Comparison of ENCODE assay signal across 8 mouse cellular contexts in genomic region chr11:5762633-5762982, GRCm38 (mm10). TPM values are rescaled to one million over a fixed set of nuclear protein-coding genes. Genes with fewer than 3 reads are reported as not detected.
DNase-seq lines count a peak whose midpoint lies in the region; ATAC-seq lines count a peak whose summit lies in the region.

No protein-coding gene starts in this region.

- peaks cover 13% of the 10 kb centered on the region for H3K4me1 ChIP-seq in heart, embryonic 12.5 days (replicated peaks)
- H3K4me1 ChIP-seq in hindbrain, embryonic 10.5 days (replicated peaks): peaks cover 17% of the 10 kb centered on the region
- H3K4me1 ChIP-seq in midbrain, embryonic 10.5 days: peaks cover 16% of the 10 kb centered on the region

- H3K27me3 ChIP-seq in heart, embryonic 12.5 days (replicated peaks): no peaks in the 10 kb centered on the region
- no peaks in the 10 kb centered on the region for H3K27me3 ChIP-seq in hindbrain, embryonic 10.5 days (ENCODE audit: insufficient read depth, poor library complexity, severe bottlenecking)
- H3K27me3 ChIP-seq in midbrain, embryonic 10.5 days (ENCODE audit: low read depth, poor library complexity, severe bottlenecking): no peaks in the 10 kb centered on the region

- H3K36me3 ChIP-seq in heart, embryonic 12.5 days: peaks cover 8% of the 10 kb centered on the region
- H3K36me3 ChIP-seq in hindbrain, embryonic 10.5 days: peaks cover 3% of the 10 kb centered on the region
- peaks cover 8% of the 10 kb centered on the region for H3K36me3 ChIP-seq in midbrain, embryonic 10.5 days

- H3K27ac ChIP-seq in heart, embryonic 12.5 days (ENCODE audit: poor library complexity, severe bottlenecking): peak overlapping the region; percentile 95; the same call in 1 of the 2 replicates
- H3K27ac ChIP-seq in hindbrain, embryonic 10.5 days: peak overlapping the region; percentile 97
- H3K27ac ChIP-seq in midbrain, embryonic 10.5 days (replicated peaks): peak overlapping the region; percentile 96

- no peak for DNase-seq in heart, adult 18-20 months
- peak; percentile 27 for DNase-seq in ES-CJ7 (ENCODE audit: low read depth, low spot score)
- DNase-seq in hindbrain, embryonic 10.5 days (ENCODE audit: low spot score): no peak
- no peak for DNase-seq in midbrain, embryonic 10.5 days (ENCODE audit: low spot score)
- no peak for DNase-seq in right cerebral cortex, postnatal 25 days
- DNase-seq in thymus, postnatal 36 days: no peak
- no peak for DNase-seq in frontal cortex, postnatal 36 days (ENCODE audit: low spot score in 2 of 2)

- H3K4me2 ChIP-seq in heart, embryonic 12.5 days: peak overlapping the region; percentile 85

- H3K9ac ChIP-seq in heart, embryonic 12.5 days: peak overlapping the region; percentile 97

- 16% methylated on average over 6 of the region's 6 CpGs for WGBS in heart, embryonic 12.5 days
- 23% methylated on average over 6 of the region's 6 CpGs for WGBS in hindbrain, embryonic 10.5 days
- 20% methylated on average over 6 of the region's 6 CpGs for WGBS in midbrain, embryonic 10.5 days

- peak overlapping the region; percentile 81 for H3K4me3 ChIP-seq in heart, embryonic 12.5 days
- H3K4me3 ChIP-seq in hindbrain, embryonic 10.5 days: peak overlapping the region; percentile 80
- peak overlapping the region; percentile 86 for H3K4me3 ChIP-seq in midbrain, embryonic 10.5 days

- H3K9me3 ChIP-seq in heart, embryonic 12.5 days (replicated peaks): no peaks in the 10 kb centered on the region
- H3K9me3 ChIP-seq in hindbrain, embryonic 10.5 days: no peaks in the 10 kb centered on the region
- no peaks in the 10 kb centered on the region for H3K9me3 ChIP-seq in midbrain, embryonic 10.5 days (replicated peaks)

- no peak for ATAC-seq in heart, embryonic 12.5 days (ENCODE audit: insufficient number of reproducible peaks, low FRiP score)

RNA-seq across cellular contexts. Expression of gene Urgcp, which starts 0.4 kb away (rescaled TPM):
- polyA plus RNA-seq in heart, embryonic 12.5 days (2016; fragmentation: Nextera tagmentation; extraction: Ambion mirVana): 32.2 and 33.8 TPM in 2 replicates
- 10 to 100 TPM; 58.9 to 59.4 TPM for total RNA-seq in heart, adult 18-20 months (2021)
- 18.1 and 20.4 TPM in 2 replicates for polyA plus RNA-seq in hindbrain, embryonic 10.5 days (2016; fragmentation: Nextera tagmentation; extraction: Ambion mirVana)
- polyA plus RNA-seq in midbrain, embryonic 10.5 days (2016; fragmentation: Nextera tagmentation; extraction: Ambion mirVana): 18.3 and 22.8 TPM in 2 replicates

RNA-seq across cellular contexts. Expression of gene Dbnl, which starts 25.7 kb away (rescaled TPM):
- polyA plus RNA-seq in heart, embryonic 12.5 days (2016; fragmentation: Nextera tagmentation; extraction: Ambion mirVana): 87.0 and 88.0 TPM in 2 replicates
- total RNA-seq in heart, adult 18-20 months (2021): 10 to 100 TPM; 29.3 to 31.6 TPM
- 140 and 160 TPM in 2 replicates for polyA plus RNA-seq in hindbrain, embryonic 10.5 days (2016; fragmentation: Nextera tagmentation; extraction: Ambion mirVana)
- polyA plus RNA-seq in midbrain, embryonic 10.5 days (2016; fragmentation: Nextera tagmentation; extraction: Ambion mirVana): 142 and 159 TPM in 2 replicates

RNA-seq across cellular contexts. Expression of gene Pgam2, which starts 40.9 kb away (rescaled TPM):
- polyA plus RNA-seq in heart, embryonic 12.5 days (2016; fragmentation: Nextera tagmentation; extraction: Ambion mirVana): 738 and 761 TPM in 2 replicates
- total RNA-seq in heart, adult 18-20 months (2021): 1,000 to 10,000 TPM in 1 of 2 experiments, 100 to 1,000 TPM in 1; 827 to 1,050 TPM
- polyA plus RNA-seq in hindbrain, embryonic 10.5 days (2016; fragmentation: Nextera tagmentation; extraction: Ambion mirVana): 5.7 and 6.5 TPM in 2 replicates
- 2.5 and 5.5 TPM in 2 replicates for polyA plus RNA-seq in midbrain, embryonic 10.5 days (2016; fragmentation: Nextera tagmentation; extraction: Ambion mirVana)

RNA-seq across cellular contexts. Expression of gene Mrps24, which starts 47.1 kb away (rescaled TPM):
- polyA plus RNA-seq in heart, embryonic 12.5 days (2016; fragmentation: Nextera tagmentation; extraction: Ambion mirVana): 167 and 171 TPM in 2 replicates
- total RNA-seq in heart, adult 18-20 months (2021): 100 to 1,000 TPM; 152 to 158 TPM
- polyA plus RNA-seq in hindbrain, embryonic 10.5 days (2016; fragmentation: Nextera tagmentation; extraction: Ambion mirVana): 144 and 183 TPM in 2 replicates
- 155 and 159 TPM in 2 replicates for polyA plus RNA-seq in midbrain, embryonic 10.5 days (2016; fragmentation: Nextera tagmentation; extraction: Ambion mirVana)

Comparison
In these comparisons a context has a peak if more than half of its experiments do, and no peak if none do; other contexts are left out.
1. RNA of gene Pgam2, which starts 40.9 kb away (polyA plus RNA-seq): 738 to 761 TPM in heart, embryonic 12.5 days; 5.7 to 6.5 TPM in hindbrain, embryonic 10.5 days and 2.5 to 5.5 TPM in midbrain, embryonic 10.5 days; every median in the first group is over 10 times any median in the second.
2. Peak in every context shown above with its lines, with median percentiles within 50 percentile points of each other: H3K27ac ChIP-seq and H3K4me3 ChIP-seq.